Mouse (Mus musculus) embryonic facial prominence, embryonic 15.5 days (tissue): ENCODE data around the gene Il10ra. TPM values are rescaled to one million over a fixed set of nuclear protein-coding genes. Genes with fewer than 3 reads are reported as not detected.

Source experiments
- ATAC-seq: fragments of 200-750 bp; cut with Nextera tagmentation; 2 replicates; pipeline ENCODE4 v1.8.0; 2017; ENCODE audit warnings: low read depth, moderate TSS enrichment; ENCODE audit not compliant: insufficient number of reproducible peaks, low FRiP score, low TSS enrichment
- H3K27ac ChIP-seq: fragments of 300-500 bp; sonication (generic); replicated peaks from 2 replicates; pipeline ENCODE4 v1.5.1; 2015; ENCODE audit warnings: mild to moderate bottlenecking, inconsistent platforms
- H3K27me3 ChIP-seq: fragments of 300-500 bp; sonication (generic); 2 replicates; pipeline ENCODE4 v1.6.1; 2015; ENCODE audit warnings: inconsistent platforms
- H3K36me3 ChIP-seq: fragments of 300-500 bp; sonication (generic); 2 replicates; pipeline ENCODE4 v1.6.1; 2015; ENCODE audit warnings: mild to moderate bottlenecking, inconsistent platforms
- H3K4me1 ChIP-seq: fragments of 300-500 bp; sonication (generic); 2 replicates; pipeline ENCODE4 v1.6.1; 2015; ENCODE audit warnings: inconsistent platforms
- H3K4me2 ChIP-seq: fragments of 300-500 bp; sonication (generic); replicated peaks from 2 replicates; pipeline ENCODE4 v1.6.1; 2015; ENCODE audit warnings: mild to moderate bottlenecking, inconsistent platforms
- H3K4me3 ChIP-seq: fragments of 300-500 bp; sonication (generic); replicated peaks from 2 replicates; pipeline ENCODE4 v1.5.1; 2015; ENCODE audit warnings: mild to moderate bottlenecking, inconsistent platforms
- H3K9ac ChIP-seq: fragments of 300-500 bp; sonication (generic); 2 replicates; pipeline ENCODE4 v1.6.1; 2015; ENCODE audit warnings: inconsistent platforms
- H3K9me3 ChIP-seq: fragments of 300-500 bp; sonication (generic); replicated peaks from 2 replicates; pipeline ENCODE4 v1.6.1; 2016; ENCODE audit warnings: inconsistent platforms
- WGBS: fragments of 180-500 bp; shearing (Covaris S2); methylation state at CpG from one replicate; pipeline ENCODE4 v1.1.7; 2015; 5-methylcytosine and 5-hydroxymethylcytosine counted together
- polyA plus RNA-seq: library from polyadenylated mRNA; unstranded; fragments of >200 nt; fragmentation: Nextera tagmentation; extraction: Ambion mirVana; gene quantifications from 2 replicates; pipeline ENCODE4 v1.2.1, GENCODE M21; 2015

Gene Il10ra
- polyA plus RNA-seq, 1 experiment from 2014 or later = 1.4 TPM

- no peak for ATAC-seq
- no peak overlapping the region for H3K27ac ChIP-seq
- WGBS = 87% methylated on average over 5 of the region's 5 CpGs
Measured at GRCm38 (mm10) chr9:45255967-45256366, 13.0 kb downstream of the Il10ra start.

GRCm38 (mm10) chr9:45255431-45255830 lies 13.5 kb downstream of the Il10ra start:
- no peaks in the 10 kb centered on the region for H3K4me1 ChIP-seq
- ATAC-seq = no peak
- 81% methylated on average over 4 of the region's 4 CpGs for WGBS
- H3K9ac ChIP-seq = no peak overlapping the region
- H3K27ac ChIP-seq = no peak overlapping the region
- H3K4me3 ChIP-seq = no peak overlapping the region
- no peaks in the 10 kb centered on the region for H3K9me3 ChIP-seq
- H3K27me3 ChIP-seq = no peaks in the 10 kb centered on the region
- no peak overlapping the region for H3K4me2 ChIP-seq
- H3K36me3 ChIP-seq = no peaks in the 10 kb centered on the region

More at GRCm38 (mm10) chr9:45255967-45256366, 13.0 kb downstream of the Il10ra start:
- no peak overlapping the region for H3K4me3 ChIP-seq
- H3K27me3 ChIP-seq = no peaks in the 10 kb centered on the region
- no peaks in the 10 kb centered on the region for H3K4me1 ChIP-seq
- H3K36me3 ChIP-seq = no peaks in the 10 kb centered on the region
- no peak overlapping the region for H3K4me2 ChIP-seq
- no peaks in the 10 kb centered on the region for H3K9me3 ChIP-seq
- no peak overlapping the region for H3K9ac ChIP-seq

GRCm38 (mm10) chr9:45254605-45255004 lies 14.3 kb downstream of the Il10ra start:
- Histone ChIP-seq H3K9me3 (no peaks in the 10 kb centered on the region), H3K27me3 (no peaks in the 10 kb centered on the region), H3K27ac (no peak overlapping the region), H3K4me1 (no peaks in the 10 kb centered on the region), H3K9ac (no peak overlapping the region), H3K36me3 (no peaks in the 10 kb centered on the region), H3K4me2 (no peak overlapping the region), H3K4me3 (no peak overlapping the region)
- no peak for ATAC-seq
- WGBS = 57% methylated on average over 4 of the region's 4 CpGs

- Histone ChIP-seq H3K4me2 (no peak overlapping the region), H3K36me3 (no peaks in the 10 kb centered on the region), H3K27me3 (no peaks in the 10 kb centered on the region), H3K4me1 (no peaks in the 10 kb centered on the region), H3K27ac (no peak overlapping the region), H3K4me3 (no peak overlapping the region), H3K9ac (no peak overlapping the region), H3K9me3 (no peaks in the 10 kb centered on the region)
- 40% methylated on average over 6 of the region's 6 CpGs for WGBS
- no peak for ATAC-seq
Measured at GRCm38 (mm10) chr9:45254021-45254420, 14.9 kb downstream of the Il10ra start.

GRCm38 (mm10) chr9:45252395-45252794 lies 16.6 kb downstream of the Il10ra start:
- H3K9me3 ChIP-seq = no peaks in the 10 kb centered on the region
- H3K27ac ChIP-seq = no peak overlapping the region
- H3K4me3 ChIP-seq = no peak overlapping the region
- 72% methylated on average over 6 of the region's 6 CpGs for WGBS
- no peaks in the 10 kb centered on the region for H3K36me3 ChIP-seq
- no peak for ATAC-seq
- no peak overlapping the region for H3K4me2 ChIP-seq
- no peak overlapping the region for H3K9ac ChIP-seq
- no peaks in the 10 kb centered on the region for H3K4me1 ChIP-seq
- no peaks in the 10 kb centered on the region for H3K27me3 ChIP-seq

GRCm38 (mm10) chr9:45251990-45252389 lies 17.0 kb downstream of the Il10ra start:
- no peak for ATAC-seq
- Histone ChIP-seq H3K36me3 (no peaks in the 10 kb centered on the region), H3K4me3 (no peak overlapping the region), H3K9ac (no peak overlapping the region), H3K4me1 (no peaks in the 10 kb centered on the region), H3K27me3 (no peaks in the 10 kb centered on the region), H3K27ac (no peak overlapping the region), H3K9me3 (no peaks in the 10 kb centered on the region), H3K4me2 (no peak overlapping the region)
- 78% methylated on average over 4 of the region's 4 CpGs for WGBS

- no peaks in the 10 kb centered on the region for H3K9me3 ChIP-seq
- H3K9ac ChIP-seq = no peak overlapping the region
- no peak overlapping the region for H3K4me3 ChIP-seq
- 65% methylated on average over 3 of the region's 3 CpGs for WGBS
- no peaks in the 10 kb centered on the region for H3K4me1 ChIP-seq
- no peaks in the 10 kb centered on the region for H3K27me3 ChIP-seq
- no peak overlapping the region for H3K27ac ChIP-seq
- H3K36me3 ChIP-seq = no peaks in the 10 kb centered on the region
- no peak for ATAC-seq
- no peak overlapping the region for H3K4me2 ChIP-seq
Measured at GRCm38 (mm10) chr9:45251281-45251680, 17.7 kb downstream of the Il10ra start.

GRCm38 (mm10) chr9:45250306-45250705 lies 18.6 kb downstream of the Il10ra start:
- no peak overlapping the region for H3K4me3 ChIP-seq
- no peaks in the 10 kb centered on the region for H3K4me1 ChIP-seq
- H3K9me3 ChIP-seq = no peaks in the 10 kb centered on the region
- no peaks in the 10 kb centered on the region for H3K27me3 ChIP-seq
- 85% methylated on average over 7 of the region's 7 CpGs for WGBS
- H3K4me2 ChIP-seq = no peak overlapping the region
- no peaks in the 10 kb centered on the region for H3K36me3 ChIP-seq
- H3K9ac ChIP-seq = no peak overlapping the region
- ATAC-seq = no peak
- no peak overlapping the region for H3K27ac ChIP-seq

GRCm38 (mm10) chr9:45247536-45247935 lies 21.4 kb downstream of the Il10ra start:
- H3K4me2 ChIP-seq = no peak overlapping the region
- 62% methylated on average over 2 of the region's 2 CpGs for WGBS
- no peak for ATAC-seq

GRCm38 (mm10) chr9:45246060-45246459 lies 22.9 kb downstream of the Il10ra start:
- 85% methylated on average over 6 of the region's 6 CpGs for WGBS
- no peaks in the 10 kb centered on the region for H3K9me3 ChIP-seq
- H3K27ac ChIP-seq = no peak overlapping the region
- no peak overlapping the region for H3K9ac ChIP-seq
- H3K4me2 ChIP-seq = no peak overlapping the region
- H3K36me3 ChIP-seq = no peaks in the 10 kb centered on the region
- H3K4me1 ChIP-seq = no peaks in the 10 kb centered on the region
- no peak for ATAC-seq
- no peaks in the 10 kb centered on the region for H3K27me3 ChIP-seq
- no peak overlapping the region for H3K4me3 ChIP-seq

More at GRCm38 (mm10) chr9:45247536-45247935, 21.4 kb downstream of the Il10ra start:
- Histone ChIP-seq H3K9ac (no peak overlapping the region), H3K4me3 (no peak overlapping the region), H3K9me3 (no peaks in the 10 kb centered on the region), H3K4me1 (no peaks in the 10 kb centered on the region), H3K36me3 (no peaks in the 10 kb centered on the region), H3K27me3 (no peaks in the 10 kb centered on the region), H3K27ac (no peak overlapping the region)

GRCm38 (mm10) chr9:45245432-45245831 lies 23.5 kb downstream of the Il10ra start:
- ATAC-seq = no peak
- no peak overlapping the region for H3K9ac ChIP-seq
- H3K27ac ChIP-seq = no peak overlapping the region
- no peaks in the 10 kb centered on the region for H3K36me3 ChIP-seq
- H3K27me3 ChIP-seq = no peaks in the 10 kb centered on the region
- H3K4me2 ChIP-seq = no peak overlapping the region
- no peaks in the 10 kb centered on the region for H3K4me1 ChIP-seq
- no peak overlapping the region for H3K4me3 ChIP-seq
- WGBS = 72% methylated on average over 1 of the region's 1 CpGs
- no peaks in the 10 kb centered on the region for H3K9me3 ChIP-seq

- H3K4me3 ChIP-seq = no peak overlapping the region
- no peak for ATAC-seq
- H3K27ac ChIP-seq = no peak overlapping the region
- no peaks in the 10 kb centered on the region for H3K4me1 ChIP-seq
- 77% methylated on average over 5 of the region's 5 CpGs for WGBS
- no peaks in the 10 kb centered on the region for H3K9me3 ChIP-seq
- no peaks in the 10 kb centered on the region for H3K27me3 ChIP-seq
- no peak overlapping the region for H3K4me2 ChIP-seq
- no peaks in the 10 kb centered on the region for H3K36me3 ChIP-seq
- no peak overlapping the region for H3K9ac ChIP-seq
Measured at GRCm38 (mm10) chr9:45241397-45241796, 27.6 kb downstream of the Il10ra start.
